Mouse (Mus musculus): ENCODE data around the gene Gm3594. TPM values are rescaled to one million over a fixed set of nuclear protein-coding genes. Genes with fewer than 3 reads are reported as not detected.

Gene Gm3594
- polyA plus RNA-seq, 1 experiment from 2014 or later = not detected

Other genes with a start within 250 kb of the Gm3594 start
- gene Gm21560, start 225.3 kb downstream of the Gm3594 start, polyA plus RNA-seq (2015; fragmentation: Nextera tagmentation; extraction: Ambion mirVana) = not detected in 2 replicates
- gene Gm3411, start 157.4 kb downstream of the Gm3594 start, polyA plus RNA-seq (2015; fragmentation: Nextera tagmentation; extraction: Ambion mirVana) = 0.68 and 0.91 TPM in 2 replicates
- gene Gm21103, start 139.8 kb downstream of the Gm3594 start, polyA plus RNA-seq (2015; fragmentation: Nextera tagmentation; extraction: Ambion mirVana) = not detected in 2 replicates
- not detected in 2 replicates for gene Gm3618, start 100.9 kb downstream of the Gm3594 start, polyA plus RNA-seq (2015; fragmentation: Nextera tagmentation; extraction: Ambion mirVana)
- not detected in 2 replicates for gene Gm16440, start 54.3 kb downstream of the Gm3594 start, polyA plus RNA-seq (2015; fragmentation: Nextera tagmentation; extraction: Ambion mirVana)
- gene Gm3591, start 32.1 kb downstream of the Gm3594 start, polyA plus RNA-seq (2015; fragmentation: Nextera tagmentation; extraction: Ambion mirVana) = 0.52 and 0.57 TPM in 2 replicates
- gene Gm8356, start 92.7 kb upstream of the Gm3594 start, polyA plus RNA-seq (2015; fragmentation: Nextera tagmentation; extraction: Ambion mirVana) = not detected in 2 replicates
- not detected in 2 replicates for gene Gm3629, start 146.0 kb upstream of the Gm3594 start, polyA plus RNA-seq (2015; fragmentation: Nextera tagmentation; extraction: Ambion mirVana)
- gene Gm3460, start 177.8 kb upstream of the Gm3594 start, polyA plus RNA-seq (2015; fragmentation: Nextera tagmentation; extraction: Ambion mirVana) = not detected in 2 replicates
- gene Gm10251, start 239.6 kb upstream of the Gm3594 start, polyA plus RNA-seq (2015; fragmentation: Nextera tagmentation; extraction: Ambion mirVana) = not detected in 2 replicates

All from kidney, embryonic 15.5 days (tissue).